Mouse (Mus musculus) stomach, postnatal 0 days (tissue): ENCODE results near the gene Klhl24.

Experiments
- CTCF ChIP-seq: IDR thresholded peaks from 2 replicates; pipeline ENCODE4 v1.5.1; 2016; ENCODE audit warnings: antibody characterized with exemption, low read depth, mild to moderate bottlenecking, moderate library complexity
- EP300 ChIP-seq: optimal IDR thresholded peaks from 2 replicates; pipeline ENCODE3; 2016; ENCODE audit warnings: antibody characterized with exemption

DNA sequence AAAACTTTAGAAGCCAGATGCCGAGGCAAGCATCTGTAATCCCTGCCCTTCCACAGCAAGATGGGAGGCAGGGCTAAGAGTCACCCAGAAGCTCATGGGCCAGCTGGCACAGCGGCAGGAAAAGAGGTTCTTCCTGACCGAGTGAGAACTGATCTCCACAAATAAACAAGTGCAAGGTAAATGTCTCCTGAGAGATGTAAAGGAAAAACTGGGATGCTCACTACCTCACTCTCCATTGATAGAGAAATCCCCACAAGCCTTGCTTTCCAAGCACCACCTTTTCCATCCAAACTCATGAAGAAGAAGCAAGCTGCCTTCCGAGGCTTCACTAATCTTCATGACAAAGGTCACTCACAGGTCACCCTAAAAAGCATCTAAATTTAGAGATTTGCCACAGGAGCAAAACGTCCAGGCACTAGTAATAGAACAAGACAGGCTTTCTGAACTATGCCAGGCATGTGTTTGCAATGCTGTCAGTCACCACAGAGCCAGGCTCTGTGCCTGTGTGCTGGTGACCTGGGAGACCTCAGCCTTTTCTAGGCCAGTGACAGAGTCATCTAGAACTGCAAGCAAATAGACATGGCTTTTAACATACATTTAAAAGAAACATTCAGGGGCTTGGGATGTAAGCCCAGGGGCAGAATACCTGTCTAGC is 6.3 kb upstream of the Klhl24 start:
- TF ChIP-seq CTCF (no peak), EP300 (no peak)
